Mouse (Mus musculus) liver, postnatal 0 days (tissue): ENCODE results near the gene Spsb3.

Experiments used
- CTCF ChIP-seq: sonication (generic); IDR thresholded peaks from 2 replicates; pipeline ENCODE4 v1.5.1; 2016; ENCODE audit warnings: antibody characterized with exemption, low read depth
- EP300 ChIP-seq: IDR thresholded peaks from 2 replicates; pipeline ENCODE4 v1.6.1; 2016; ENCODE audit warnings: antibody characterized with exemption, low read depth, mild to moderate bottlenecking

- TF ChIP-seq CTCF: no peak
- TF ChIP-seq EP300: no peak
These were observed 7.9 kb downstream of the Spsb3 start for GRCm38 (mm10) chr17:24894061-24894994.
